Mouse (Mus musculus): ENCODE results near the gene A530064D06Rik. TPM values are rescaled to one million over a fixed set of nuclear protein-coding genes. Genes with fewer than 3 reads are reported as not detected.
A peak's percentile ranks its signal among the peaks of the same experiment; 100 is the strongest.

A530064D06Rik gene
- polyA plus RNA-seq, 1 experiment from 2014 or later = not detected

DNA sequence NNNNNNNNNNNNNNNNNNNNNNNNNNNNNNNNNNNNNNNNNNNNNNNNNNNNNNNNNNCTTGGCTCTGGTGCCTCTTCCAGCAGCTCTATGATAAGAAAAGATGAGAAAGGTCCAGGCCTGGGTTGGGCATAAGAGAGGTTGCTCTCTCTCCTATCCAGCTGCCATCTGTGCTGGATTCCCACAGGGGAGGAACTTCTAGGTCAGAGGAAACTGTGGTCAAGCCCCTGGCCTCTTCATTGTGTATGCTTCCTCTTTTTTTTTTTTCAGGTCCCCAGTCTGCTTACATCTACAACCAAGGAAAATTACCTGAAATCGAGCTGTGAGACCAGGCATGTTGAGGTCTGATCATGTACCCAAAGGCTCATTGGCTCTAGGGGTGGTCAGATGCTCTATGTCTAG lies 48.5 kb downstream of the A530064D06Rik start:
- DNase-seq (ENCODE audit: low spot score) = no peak
- Histone ChIP-seq H3K4me3 (ENCODE audit: low read depth, low read length) (no peak overlapping the region), H3K27me3 (ENCODE audit: control insufficient read depth, insufficient read depth, low read length) (no peaks in the 10 kb centered on the region), H3K36me3 (ENCODE audit: control insufficient read depth, insufficient read depth, low read length) (no peaks in the 10 kb centered on the region), H3K9ac (ENCODE audit: low read length) (no peak overlapping the region), H3K4me2 (replicated peaks; ENCODE audit: low read depth) (no peak overlapping the region), H3K27ac (replicated peaks) (no peak overlapping the region), H3K9me3 (ENCODE audit: control insufficient read depth, low read length) (no peaks in the 10 kb centered on the region), H3K4me1 (replicated peaks; ENCODE audit: control insufficient read depth, insufficient read depth) (no peaks in the 10 kb centered on the region)
- TF ChIP-seq CTCF (IDR thresholded peaks at IDR 0.05; ENCODE audit: low read depth) (no peak), EP300 (optimal IDR thresholded peaks at IDR 0.05) (no peak)
- ATAC-seq (ENCODE audit: low FRiP score, low TSS enrichment) = no peak
- 70% methylated on average over 1 of the region's 1 CpGs for WGBS

- Histone ChIP-seq H3K4me2 (replicated peaks; ENCODE audit: low read depth) (no peak overlapping the region), H3K4me3 (ENCODE audit: low read depth, low read length) (no peak overlapping the region), H3K4me1 (replicated peaks; ENCODE audit: control insufficient read depth, insufficient read depth) (no peaks in the 10 kb centered on the region), H3K9ac (ENCODE audit: low read length) (no peak overlapping the region), H3K36me3 (ENCODE audit: control insufficient read depth, insufficient read depth, low read length) (no peaks in the 10 kb centered on the region), H3K27me3 (ENCODE audit: control insufficient read depth, insufficient read depth, low read length) (no peaks in the 10 kb centered on the region), H3K27ac (replicated peaks) (no peak overlapping the region), H3K9me3 (ENCODE audit: control insufficient read depth, low read length) (no peaks in the 10 kb centered on the region)
- 50% methylated on average over 8 of the region's 8 CpGs for WGBS
- DNase-seq (ENCODE audit: low spot score) = peak; percentile 41
- TF ChIP-seq EP300 (optimal IDR thresholded peaks at IDR 0.05) (no peak), CTCF (IDR thresholded peaks at IDR 0.05; ENCODE audit: low read depth) (peak; percentile 67)
- 0 out of 2 replicates have a peak, but pooled peaks have one; percentile 28 for ATAC-seq (ENCODE audit: low FRiP score, low TSS enrichment)
Measured at GRCm38 (mm10) chr17:48110547-48111287, 56.4 kb downstream of the A530064D06Rik start.

GRCm38 (mm10) chr17:48108520-48108919 lies 58.6 kb downstream of the A530064D06Rik start:
- Histone ChIP-seq H3K4me2 (replicated peaks; ENCODE audit: low read depth) (no peak overlapping the region), H3K4me1 (replicated peaks; ENCODE audit: control insufficient read depth, insufficient read depth) (no peaks in the 10 kb centered on the region), H3K27me3 (ENCODE audit: control insufficient read depth, insufficient read depth, low read length) (no peaks in the 10 kb centered on the region), H3K9me3 (ENCODE audit: control insufficient read depth, low read length) (no peaks in the 10 kb centered on the region), H3K36me3 (ENCODE audit: control insufficient read depth, insufficient read depth, low read length) (no peaks in the 10 kb centered on the region), H3K4me3 (ENCODE audit: low read depth, low read length) (no peak overlapping the region), H3K9ac (ENCODE audit: low read length) (no peak overlapping the region), H3K27ac (replicated peaks) (no peak overlapping the region)
- DNase-seq (ENCODE audit: low spot score) = no peak
- 77% methylated on average over 3 of the region's 3 CpGs for whole genome bisulfite sequencing
- no peak for ATAC-seq (ENCODE audit: low FRiP score, low TSS enrichment)
- TF ChIP-seq CTCF (IDR thresholded peaks at IDR 0.05; ENCODE audit: low read depth) = no peak
- no peak for TF ChIP-seq EP300 (optimal IDR thresholded peaks at IDR 0.05)

GRCm38 (mm10) chr17:48107862-48108261 lies 59.2 kb downstream of the A530064D06Rik start:
- H3K9me3 ChIP-seq (ENCODE audit: control insufficient read depth, low read length) = no peaks in the 10 kb centered on the region
- no peaks in the 10 kb centered on the region for H3K27me3 ChIP-seq (ENCODE audit: control insufficient read depth, insufficient read depth, low read length)
- no peak overlapping the region for H3K9ac ChIP-seq (ENCODE audit: low read length)
- no peaks in the 10 kb centered on the region for H3K4me1 ChIP-seq (replicated peaks; ENCODE audit: control insufficient read depth, insufficient read depth)
- no peak for ATAC-seq (ENCODE audit: low FRiP score, low TSS enrichment)
- no peak overlapping the region for H3K4me3 ChIP-seq (ENCODE audit: low read depth, low read length)
- no peak overlapping the region for H3K27ac ChIP-seq (replicated peaks)
- no peak overlapping the region for H3K4me2 ChIP-seq (replicated peaks; ENCODE audit: low read depth)
- TF ChIP-seq CTCF (IDR thresholded peaks at IDR 0.05; ENCODE audit: low read depth) = no peak
- TF ChIP-seq EP300 (optimal IDR thresholded peaks at IDR 0.05) = no peak
- no peaks in the 10 kb centered on the region for H3K36me3 ChIP-seq (ENCODE audit: control insufficient read depth, insufficient read depth, low read length)
- WGBS = 59% methylated on average over 6 of the region's 6 CpGs
- no peak for DNase-seq (ENCODE audit: low spot score)

GRCm38 (mm10) chr17:48107333-48107732 lies 59.7 kb downstream of the A530064D06Rik start:
- Histone ChIP-seq H3K4me1 (replicated peaks; ENCODE audit: control insufficient read depth, insufficient read depth) (no peaks in the 10 kb centered on the region), H3K9ac (ENCODE audit: low read length) (no peak overlapping the region), H3K27ac (replicated peaks) (no peak overlapping the region), H3K36me3 (ENCODE audit: control insufficient read depth, insufficient read depth, low read length) (no peaks in the 10 kb centered on the region), H3K27me3 (ENCODE audit: control insufficient read depth, insufficient read depth, low read length) (no peaks in the 10 kb centered on the region), H3K4me2 (replicated peaks; ENCODE audit: low read depth) (no peak overlapping the region), H3K9me3 (ENCODE audit: control insufficient read depth, low read length) (no peaks in the 10 kb centered on the region), H3K4me3 (ENCODE audit: low read depth, low read length) (no peak overlapping the region)
- TF ChIP-seq CTCF (IDR thresholded peaks at IDR 0.05; ENCODE audit: low read depth) (no peak), EP300 (optimal IDR thresholded peaks at IDR 0.05) (no peak)
- DNase-seq (ENCODE audit: low spot score) (no peak), ATAC-seq (ENCODE audit: low FRiP score, low TSS enrichment) (no peak)
- WGBS = 53% methylated on average over 4 of the region's 4 CpGs

All from stomach, postnatal 0 days (tissue).